Mouse (Mus musculus): ENCODE results near the gene Spag16.

The Spag16 gene

DNA sequence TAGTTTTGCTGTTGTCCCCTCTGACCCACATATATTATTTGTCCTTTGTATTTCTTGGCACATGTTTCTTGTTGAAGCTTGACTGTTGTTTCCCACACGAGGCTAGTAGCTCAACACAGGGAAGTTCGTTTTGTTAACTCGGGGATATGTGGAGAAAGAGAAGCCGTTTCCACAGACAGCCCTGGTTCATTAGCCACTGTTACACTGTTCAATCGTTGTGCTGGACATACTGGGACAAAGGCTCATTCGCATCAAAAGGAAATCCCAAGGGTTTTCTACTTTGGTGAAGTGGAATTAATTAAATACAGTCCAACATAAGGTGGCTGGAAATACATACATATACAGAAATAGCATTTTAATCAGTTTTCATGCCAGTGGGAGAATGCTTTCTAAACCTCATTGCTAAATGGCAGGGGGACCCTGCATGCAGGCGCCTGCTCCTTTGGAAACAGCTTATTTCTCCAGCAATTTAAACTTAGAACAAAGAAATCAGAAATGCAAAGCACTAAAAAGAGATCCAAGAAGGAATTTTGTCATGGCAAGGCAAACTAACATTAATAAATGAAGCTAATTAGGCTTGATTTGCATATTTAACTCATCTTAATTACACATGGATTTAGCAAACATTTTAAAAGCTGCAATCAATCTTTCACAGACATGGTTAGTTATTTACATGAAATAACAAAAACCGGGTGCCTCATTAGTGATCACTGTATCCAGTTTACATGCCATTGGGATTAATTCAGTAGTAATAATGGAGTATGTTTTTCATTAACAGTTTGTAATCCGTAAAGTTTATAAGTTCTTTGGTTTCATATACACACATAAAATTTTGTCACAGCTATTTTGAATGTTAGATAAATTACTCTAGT lies 615.7 kb downstream of the Spag16 start:
- DNase-seq (ENCODE audit: low spot score in 2 of 2) = no peak

DNA sequence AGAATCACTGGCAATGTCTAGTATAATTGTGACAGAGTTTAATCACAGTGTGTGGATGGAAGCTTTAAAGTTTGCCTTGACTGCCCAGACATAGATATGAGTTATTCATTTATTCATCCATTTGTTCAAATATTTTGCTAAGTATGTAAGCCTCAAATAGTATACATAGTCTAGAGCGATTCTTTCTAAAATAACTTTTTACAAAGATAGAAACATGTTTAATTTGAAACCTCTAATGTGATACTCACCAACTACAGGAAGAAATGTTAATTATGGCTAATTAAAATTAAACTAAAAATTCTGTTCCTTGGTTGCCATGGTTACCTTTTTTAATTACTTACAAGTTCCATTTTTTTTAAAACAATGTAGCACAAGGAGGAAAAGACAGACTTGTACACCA lies 653.1 kb downstream of the Spag16 start:
- no peak for DNase-seq (ENCODE audit: low spot score in 2 of 2)

DNA sequence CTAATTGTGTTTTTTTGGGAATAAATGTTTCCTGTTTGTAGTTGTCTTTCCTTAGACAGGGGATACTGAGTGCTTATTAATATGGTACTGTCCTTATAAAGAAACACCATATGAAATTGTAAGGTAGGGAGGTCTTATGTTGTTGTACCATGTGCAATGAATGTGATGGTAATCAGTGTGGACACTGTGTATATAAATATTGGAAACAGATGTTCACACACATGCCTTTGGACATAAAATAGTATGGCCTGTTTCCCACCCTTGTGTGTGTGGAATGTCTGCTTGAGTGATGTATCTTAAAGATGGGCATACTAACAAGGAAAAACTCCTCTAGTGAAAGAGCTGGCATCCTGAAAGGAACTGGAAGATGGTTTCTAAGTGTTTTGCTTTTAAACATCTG lies 692.1 kb downstream of the Spag16 start:
- DNase-seq (ENCODE audit: low spot score in 2 of 2) = no peak

DNA sequence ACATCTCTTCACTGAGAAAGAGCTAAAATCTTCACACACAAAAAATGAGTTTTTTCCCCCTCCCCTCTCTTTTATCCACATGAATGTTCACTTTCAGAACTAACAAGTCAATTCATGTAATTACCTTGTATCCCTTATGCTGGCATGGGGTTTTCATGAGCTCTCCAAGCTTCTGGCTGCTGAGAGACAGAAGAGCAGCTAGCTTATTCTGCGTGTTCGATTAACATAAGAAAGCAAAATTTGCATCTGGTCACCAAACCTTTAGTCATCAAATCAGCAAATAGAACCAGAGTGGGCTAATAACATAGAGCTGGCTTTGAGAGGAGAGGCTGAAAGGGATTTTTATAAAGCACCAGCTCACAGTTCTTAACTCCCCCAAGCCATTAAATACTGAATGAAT lies 700.4 kb downstream of the Spag16 start:
- DNase-seq (ENCODE audit: low spot score in 2 of 2) = no peak

DNA sequence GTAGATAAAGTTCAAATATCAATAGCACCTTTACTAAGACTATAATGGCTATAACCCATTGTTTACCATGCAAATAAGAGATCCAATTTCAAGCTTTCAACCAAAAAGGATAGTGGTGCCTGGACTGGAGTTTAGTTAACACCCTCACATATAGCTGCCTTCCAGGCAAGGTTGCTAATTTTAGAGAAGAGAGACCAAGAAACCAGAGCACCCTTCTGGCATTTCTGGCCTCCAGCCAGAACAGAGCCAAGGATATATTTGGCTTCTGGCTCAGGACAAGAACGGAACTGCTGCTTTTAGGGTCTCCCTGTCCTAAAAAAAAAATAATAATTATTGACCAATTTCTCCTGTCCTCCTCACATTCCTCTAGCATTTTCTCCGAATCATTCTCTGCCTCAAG lies 703.0 kb downstream of the Spag16 start:
- peak; percentile 8 to 31 for DNase-seq (ENCODE audit: low spot score in 2 of 2)

DNA sequence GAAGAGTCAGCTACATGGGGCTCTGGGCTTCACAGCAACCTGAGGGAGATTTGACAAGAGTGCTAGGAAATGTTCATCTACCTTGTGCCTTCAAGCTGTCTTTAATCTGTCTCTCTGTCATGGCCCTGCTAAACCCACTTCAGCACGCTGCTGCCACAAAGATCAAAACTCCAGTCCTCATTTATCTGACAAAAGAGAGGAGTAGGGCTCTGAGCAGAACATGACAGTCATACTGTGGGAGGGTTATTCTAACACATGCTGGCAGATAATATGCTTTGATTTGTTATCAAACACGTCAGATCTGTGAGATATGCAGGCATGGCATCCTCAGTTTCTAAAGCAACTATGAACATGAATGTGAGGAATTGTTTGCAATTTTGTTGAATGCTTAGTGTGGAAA lies 725.1 kb downstream of the Spag16 start:
- DNase-seq (ENCODE audit: low spot score in 2 of 2) = no peak

DNA sequence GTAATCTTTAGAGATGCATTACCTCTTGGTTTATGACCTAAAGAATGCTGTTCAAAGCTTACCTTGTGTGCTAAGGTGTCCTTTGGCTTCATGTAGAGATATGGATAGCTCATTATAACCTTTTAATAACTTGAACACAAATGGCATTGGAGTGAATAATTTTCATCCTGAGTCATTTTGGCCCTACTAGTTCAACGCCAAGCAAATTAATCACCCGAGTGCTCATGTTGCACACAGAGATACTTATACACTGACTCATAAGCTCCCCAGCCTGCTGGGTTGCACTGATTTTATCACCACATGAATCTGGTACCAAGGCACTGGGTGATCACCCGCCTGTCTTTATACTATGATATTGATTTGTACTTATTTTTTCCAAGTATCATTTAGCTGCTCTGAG lies 795.0 kb downstream of the Spag16 start:
- no peak for DNase-seq (ENCODE audit: low spot score in 2 of 2)

DNA sequence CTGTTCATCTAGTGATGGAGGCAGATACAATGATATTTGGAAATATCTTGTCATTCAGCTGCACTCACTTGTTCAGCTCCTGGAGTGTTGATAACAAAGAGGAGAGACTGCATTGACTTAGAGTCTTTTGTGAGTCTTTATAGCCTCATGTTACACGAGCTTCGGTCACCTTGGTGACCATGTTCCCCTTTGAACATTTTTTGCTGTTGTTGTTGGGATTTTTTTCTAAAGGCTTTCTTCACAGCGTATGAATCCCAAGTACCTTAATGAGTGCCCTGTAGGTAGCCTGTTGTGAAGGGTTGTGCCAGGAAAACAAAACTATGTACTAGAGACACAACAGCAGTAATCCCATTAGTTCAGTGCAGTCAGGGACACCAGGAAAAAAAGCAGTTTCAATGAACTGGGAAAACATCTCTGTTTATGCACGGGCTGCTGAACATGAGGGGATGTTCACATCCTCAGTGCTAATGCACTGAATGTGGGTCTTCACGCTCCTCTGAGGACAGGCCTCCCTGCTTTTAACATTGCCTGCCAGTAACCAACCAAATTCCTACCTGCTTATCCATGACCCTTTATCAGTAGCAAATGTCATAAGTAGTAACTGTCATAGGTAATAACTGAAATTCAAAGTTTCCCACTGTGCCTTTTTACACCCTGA lies 798.2 kb downstream of the Spag16 start:
- no peak for DNase-seq (ENCODE audit: low spot score in 2 of 2)

DNA sequence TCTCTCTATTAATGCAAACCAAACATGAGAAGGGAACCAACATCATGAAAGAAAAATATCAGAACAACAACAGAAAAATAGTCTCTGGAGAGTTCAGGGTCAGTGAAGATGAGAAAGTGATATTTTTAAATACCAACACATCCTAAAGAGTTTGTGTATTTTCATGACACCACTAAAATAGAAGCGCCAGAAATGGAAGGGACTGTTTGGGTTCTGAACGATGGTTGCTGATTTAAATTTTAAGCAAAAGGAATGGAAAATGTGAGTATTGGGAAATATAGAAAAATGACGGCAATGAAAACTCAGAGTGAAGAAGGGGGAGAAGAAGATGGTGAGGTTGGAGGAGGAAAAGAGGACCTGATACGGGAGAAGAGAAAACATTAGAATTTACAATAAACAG lies 825.9 kb downstream of the Spag16 start:
- no peak for DNase-seq (ENCODE audit: low spot score in 2 of 2)

DNA sequence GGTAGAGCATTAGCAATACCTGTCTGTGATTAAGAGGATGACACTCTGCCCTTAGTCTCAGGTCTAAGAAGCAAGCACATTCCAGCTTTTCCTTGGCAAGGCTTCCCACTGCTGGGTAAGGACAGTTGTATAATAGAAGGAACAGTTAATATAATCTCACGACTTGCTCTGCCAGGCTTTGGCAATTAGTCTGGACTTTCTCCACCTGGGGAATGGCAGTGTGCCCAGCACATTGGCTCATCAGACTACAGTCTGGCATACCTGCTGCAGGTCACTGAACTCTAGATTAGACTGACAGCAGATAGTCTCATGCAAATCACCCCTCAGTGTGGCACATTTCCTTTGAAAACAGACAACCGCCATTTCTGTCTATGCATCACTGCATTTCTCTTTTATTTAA lies 865.8 kb downstream of the Spag16 start:
- no peak for DNase-seq (ENCODE audit: low spot score in 2 of 2)

DNA sequence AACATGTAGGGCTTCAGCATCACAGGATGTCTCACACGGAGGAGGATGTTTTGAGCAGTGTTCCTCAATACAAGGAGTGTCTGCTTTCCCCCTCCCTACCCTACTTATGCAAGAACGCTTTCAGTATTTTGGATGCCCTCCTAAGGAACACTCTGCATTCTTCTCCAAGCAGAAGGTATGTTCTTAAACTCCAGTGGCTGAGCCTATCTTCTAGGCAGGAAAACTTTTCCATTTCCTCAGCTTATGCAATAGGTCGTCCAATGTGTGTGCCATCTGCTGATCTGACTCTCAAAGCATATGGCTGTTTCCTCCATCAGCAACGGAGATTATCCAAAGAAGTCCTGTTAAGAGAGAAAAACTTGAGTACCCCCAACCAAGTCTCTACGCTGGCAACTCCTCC lies 873.5 kb downstream of the Spag16 start:
- peak in 1 of 2 experiments; percentile 7 for DNase-seq (ENCODE audit: low spot score in 2 of 2)

DNA sequence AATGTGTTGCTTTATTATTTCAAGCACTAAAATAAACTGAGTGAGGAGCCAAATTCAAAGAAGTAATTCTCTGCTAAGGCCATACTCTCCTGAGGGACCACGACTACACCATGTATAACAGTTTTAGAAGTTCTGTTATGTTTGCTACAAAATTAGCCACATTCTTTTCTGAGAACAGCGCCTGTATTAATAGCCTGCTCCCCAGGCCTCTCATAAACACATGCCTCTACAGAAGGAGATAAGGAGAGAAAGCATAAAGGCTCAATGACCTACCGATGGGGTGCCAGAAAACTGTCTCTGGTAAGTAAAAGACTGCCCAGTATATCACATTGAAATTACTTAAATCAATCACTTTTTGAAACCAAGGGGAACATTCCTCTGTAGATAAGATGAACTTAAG lies 877.2 kb downstream of the Spag16 start:
- DNase-seq (ENCODE audit: low spot score in 2 of 2) = no peak

DNA sequence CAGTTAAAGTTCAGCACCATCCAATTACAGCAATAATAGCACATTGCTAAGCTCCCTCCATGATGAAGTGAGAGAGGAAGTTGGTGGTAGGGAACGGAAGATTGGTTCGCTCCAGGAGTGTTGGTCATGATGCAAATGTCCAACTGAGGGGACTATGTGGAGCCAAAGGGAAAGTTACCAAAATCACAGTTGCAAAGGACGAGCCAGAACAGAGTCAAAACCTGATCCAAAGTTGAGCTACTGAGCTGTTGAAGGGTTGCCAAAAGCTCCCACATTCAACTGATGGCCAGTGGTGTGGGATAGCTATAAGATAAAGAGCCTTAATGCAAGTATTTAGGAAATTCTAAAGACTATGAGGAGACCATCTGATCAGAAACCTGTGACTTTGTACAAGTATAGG lies 879.1 kb downstream of the Spag16 start:
- DNase-seq (ENCODE audit: low spot score in 2 of 2) = no peak

DNA sequence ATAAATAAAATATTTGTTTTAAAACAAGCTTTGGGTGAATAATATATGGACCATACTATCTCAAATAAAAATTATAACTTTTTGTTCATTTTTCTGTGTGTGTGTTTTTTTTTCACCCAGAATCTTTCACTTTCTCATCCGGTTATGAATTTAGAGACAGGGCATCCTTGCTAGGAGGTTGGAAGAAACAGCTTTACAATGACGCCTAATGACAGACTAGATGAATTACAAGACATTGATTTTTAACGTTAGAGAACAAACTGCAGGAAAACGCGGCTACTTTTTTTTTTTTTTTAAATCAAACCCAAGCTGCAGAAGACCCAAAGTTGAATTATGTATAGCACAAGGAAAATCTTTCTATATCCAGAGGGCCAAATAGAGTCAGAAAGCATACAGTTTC lies 898.3 kb downstream of the Spag16 start:
- no peak for DNase-seq (ENCODE audit: low spot score in 2 of 2)

DNA sequence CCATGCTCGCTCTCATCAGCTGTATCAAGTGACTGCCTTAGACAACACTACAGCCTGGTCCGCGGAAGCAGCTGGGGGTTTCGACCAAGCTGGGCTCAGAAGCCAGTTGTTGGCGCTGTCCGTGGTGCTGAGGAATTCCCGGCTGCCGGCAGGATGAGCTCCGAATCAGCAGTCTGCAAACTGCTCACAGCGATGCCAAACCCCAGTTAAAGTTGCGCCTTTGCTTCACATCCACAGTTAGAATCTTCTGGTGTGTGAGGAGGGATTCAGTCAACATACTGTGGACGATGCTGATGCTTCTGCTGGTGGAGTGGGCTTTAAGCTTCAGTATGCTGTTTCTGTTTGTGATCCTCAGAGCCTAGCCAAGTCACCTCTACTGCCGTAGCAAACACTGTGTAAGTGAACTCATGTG lies 898.9 kb downstream of the Spag16 start, which contains the start of gene Vwc2l:
TSS of gene Vwc2l (plus strand) at position 61 of the 412 bp plus-strand sequence.
- peak; percentile 62 to 68 for DNase-seq (ENCODE audit: low spot score in 2 of 2)

Measured in frontal cortex, postnatal 36 days (tissue).